Mouse (Mus musculus): ENCODE results near the gene Gabbr1. TPM values are rescaled to one million over a fixed set of nuclear protein-coding genes. Genes with fewer than 3 reads are reported as not detected.

The Gabbr1 gene
- polyA plus RNA-seq (2015; fragmentation: Nextera tagmentation; extraction: Ambion mirVana): 13.3 and 15.2 TPM in 2 replicates

DNA sequence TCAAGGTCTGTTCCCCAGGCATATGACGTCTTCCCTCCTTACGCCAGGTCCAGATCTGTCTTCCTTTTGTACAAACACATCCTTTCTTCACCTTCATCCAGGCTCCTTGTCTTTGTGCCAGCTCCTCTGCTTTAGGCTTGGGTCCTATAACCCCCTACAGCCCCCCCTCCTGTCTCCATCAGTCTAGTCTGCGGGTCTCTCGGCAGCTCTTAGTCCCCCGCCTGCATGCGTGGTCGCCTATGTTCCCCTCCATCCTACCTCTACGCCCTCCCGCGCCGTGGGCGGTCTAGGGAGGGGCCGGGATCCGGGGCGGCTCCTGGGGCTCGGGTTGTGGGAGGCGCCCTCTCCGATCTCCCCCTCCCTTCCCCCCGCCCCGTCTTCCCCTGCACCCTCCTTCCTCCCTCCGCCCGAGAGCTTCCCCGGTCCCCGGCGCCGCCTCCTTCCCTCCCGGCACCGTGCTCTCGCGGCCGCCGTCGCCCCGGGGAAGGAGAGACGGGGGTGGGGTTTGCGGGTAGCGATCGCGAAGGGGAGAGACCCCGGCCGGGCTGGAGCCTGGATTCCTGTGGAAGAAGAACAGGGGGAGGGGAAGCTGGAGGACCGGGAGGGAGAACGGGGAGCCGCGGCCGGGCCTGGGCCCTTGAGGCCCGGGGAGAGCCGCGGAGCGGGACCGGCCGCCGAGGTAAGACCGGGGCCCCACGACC, at the start of gene Gabbr1:
Gene Gabbr1 (plus strand): TSS at position 356 of the 701 bp plus-strand sequence.
- H3K4me2 ChIP-seq (replicated peaks): peak within 1 kb of the TSS; percentile 90
- H3K4me3 ChIP-seq: peak within 1 kb of the TSS; percentile 84
- ATAC-seq (ENCODE audit: low FRiP score, low read depth): peak; percentile 83
- WGBS: under 1% methylated on average over 44 of the region's 55 CpGs
- H3K4me1 ChIP-seq: peaks cover 35% of the 10 kb centered on the region
- no peaks in the 10 kb centered on the region for H3K9me3 ChIP-seq
- H3K27ac ChIP-seq: peak within 1 kb of the TSS; percentile 87
- peak within 1 kb of the TSS; percentile 94 for H3K9ac ChIP-seq
- H3K36me3 ChIP-seq: 0 out of 2 replicates have a peak, but pooled peaks cover 3% of the 10 kb centered on the region
- peaks cover 10% of the 10 kb centered on the region for H3K27me3 ChIP-seq

DNA sequence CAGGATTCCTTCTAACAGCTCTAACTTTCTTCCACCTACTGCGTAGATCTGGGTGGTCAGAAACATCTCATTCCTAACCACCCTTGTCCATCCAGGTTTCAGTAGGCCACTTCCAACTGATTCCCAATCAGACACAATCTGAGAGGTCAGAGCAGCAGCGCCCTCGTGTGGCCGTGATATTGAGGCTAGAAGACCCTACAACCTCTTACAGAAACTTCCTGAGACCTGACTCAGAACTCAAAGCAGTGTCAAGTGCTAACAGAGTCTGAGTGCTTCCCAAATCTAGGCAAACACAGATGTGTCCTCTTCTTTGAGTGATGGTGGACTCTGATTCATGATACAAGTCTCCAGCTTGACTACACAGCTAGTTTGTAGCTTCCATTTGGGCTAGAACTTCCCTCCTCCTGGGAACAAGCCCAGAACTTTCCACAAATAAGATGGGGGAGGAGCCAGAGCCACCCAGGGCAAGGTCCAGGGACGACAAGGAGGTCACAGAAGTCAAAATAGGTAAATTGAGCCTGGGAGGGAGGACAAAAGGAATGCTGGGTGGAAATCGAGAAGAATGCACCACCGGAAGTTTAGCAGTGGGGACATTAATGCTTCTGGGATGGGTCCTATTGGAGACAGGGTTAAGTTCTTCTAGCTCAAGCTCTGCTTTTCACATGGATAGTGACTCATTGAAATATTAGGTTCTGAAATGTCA, 48.6 kb upstream of the Gabbr1 start:
- no peak overlapping the region for H3K9ac ChIP-seq
- H3K36me3 ChIP-seq: no peaks in the 10 kb centered on the region
- no peaks in the 10 kb centered on the region for H3K27me3 ChIP-seq
- WGBS: 28% methylated on average over 7 of the region's 7 CpGs
- ATAC-seq (ENCODE audit: low FRiP score, low read depth): 0 out of 2 replicates have a peak, but pooled peaks have one; percentile 28
- H3K4me3 ChIP-seq: no peak overlapping the region
- H3K9me3 ChIP-seq: no peaks in the 10 kb centered on the region
- H3K4me1 ChIP-seq: peaks cover 3% of the 10 kb centered on the region; the same call in 1 of the 2 replicates
- H3K4me2 ChIP-seq (replicated peaks): no peak overlapping the region
- no peak overlapping the region for H3K27ac ChIP-seq

DNA sequence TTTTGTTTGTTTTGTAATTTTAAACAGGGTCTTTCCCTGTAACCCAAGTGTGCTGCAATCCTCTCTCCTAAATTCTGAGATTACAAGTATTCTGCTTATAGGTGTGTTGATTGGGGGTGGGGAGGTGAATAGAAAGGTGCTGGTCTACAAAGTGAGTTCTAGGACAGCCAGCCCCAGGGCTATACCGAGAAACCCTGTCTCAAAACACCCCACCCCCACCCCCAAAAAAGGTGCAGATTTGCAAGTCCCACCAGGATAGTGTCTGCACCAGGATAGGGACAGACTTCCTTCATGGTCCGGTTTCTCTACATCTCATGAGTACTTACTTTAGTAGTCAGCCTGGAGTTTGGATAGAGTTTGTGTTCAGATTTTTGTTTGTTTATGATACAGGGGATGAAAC, 47.3 kb upstream of the Gabbr1 start:
- H3K4me2 ChIP-seq (replicated peaks): no peak overlapping the region
- H3K9me3 ChIP-seq: no peaks in the 10 kb centered on the region
- no peak overlapping the region for H3K9ac ChIP-seq
- H3K27ac ChIP-seq: no peak overlapping the region
- H3K4me1 ChIP-seq: peaks cover 8% of the 10 kb centered on the region
- H3K4me3 ChIP-seq: no peak overlapping the region
- no peaks in the 10 kb centered on the region for H3K27me3 ChIP-seq
- no peaks in the 10 kb centered on the region for H3K36me3 ChIP-seq
- WGBS: 82% methylated on average over 2 of the region's 2 CpGs
- no peak for ATAC-seq (ENCODE audit: low FRiP score, low read depth)

DNA sequence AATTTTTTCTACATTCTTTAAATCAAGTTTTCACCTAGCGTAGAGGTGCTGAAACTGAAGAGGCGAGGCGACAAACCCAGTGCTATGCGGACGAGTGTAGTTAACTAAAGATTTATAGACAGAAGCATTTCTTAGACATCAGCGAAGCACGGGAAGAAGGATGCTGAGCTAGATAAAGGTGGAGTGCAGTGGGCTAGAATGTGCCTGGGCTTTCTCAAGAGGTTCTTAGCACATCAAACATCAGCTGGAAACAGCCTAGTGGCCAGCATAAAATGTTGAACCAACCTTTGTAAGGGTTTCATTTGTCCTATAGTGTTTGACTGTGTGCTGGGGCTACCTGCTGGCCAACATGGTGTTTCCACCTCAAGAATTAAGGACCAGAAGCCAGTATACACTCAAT, 44.9 kb upstream of the Gabbr1 start, which contains the start of gene Zfp57:
Gene Zfp57 (plus strand): TSS at position 301 of the 400 bp plus-strand sequence.
- WGBS: 91% methylated on average over 7 of the region's 7 CpGs
- Histone ChIP-seq H3K4me3 (peak within 1 kb of the TSS; percentile 81), H3K9me3 (no peaks in the 10 kb centered on the region), H3K27ac (no peak within 1 kb of the TSS; the same call in 1 of the 2 replicates), H3K4me1 (peaks cover 14% of the 10 kb centered on the region), H3K4me2 (replicated peaks) (peak within 1 kb of the TSS; percentile 78), H3K36me3 (peaks cover 9% of the 10 kb centered on the region), H3K27me3 (no peaks in the 10 kb centered on the region), H3K9ac (no peak within 1 kb of the TSS)
- no peak for ATAC-seq (ENCODE audit: low FRiP score, low read depth)

DNA sequence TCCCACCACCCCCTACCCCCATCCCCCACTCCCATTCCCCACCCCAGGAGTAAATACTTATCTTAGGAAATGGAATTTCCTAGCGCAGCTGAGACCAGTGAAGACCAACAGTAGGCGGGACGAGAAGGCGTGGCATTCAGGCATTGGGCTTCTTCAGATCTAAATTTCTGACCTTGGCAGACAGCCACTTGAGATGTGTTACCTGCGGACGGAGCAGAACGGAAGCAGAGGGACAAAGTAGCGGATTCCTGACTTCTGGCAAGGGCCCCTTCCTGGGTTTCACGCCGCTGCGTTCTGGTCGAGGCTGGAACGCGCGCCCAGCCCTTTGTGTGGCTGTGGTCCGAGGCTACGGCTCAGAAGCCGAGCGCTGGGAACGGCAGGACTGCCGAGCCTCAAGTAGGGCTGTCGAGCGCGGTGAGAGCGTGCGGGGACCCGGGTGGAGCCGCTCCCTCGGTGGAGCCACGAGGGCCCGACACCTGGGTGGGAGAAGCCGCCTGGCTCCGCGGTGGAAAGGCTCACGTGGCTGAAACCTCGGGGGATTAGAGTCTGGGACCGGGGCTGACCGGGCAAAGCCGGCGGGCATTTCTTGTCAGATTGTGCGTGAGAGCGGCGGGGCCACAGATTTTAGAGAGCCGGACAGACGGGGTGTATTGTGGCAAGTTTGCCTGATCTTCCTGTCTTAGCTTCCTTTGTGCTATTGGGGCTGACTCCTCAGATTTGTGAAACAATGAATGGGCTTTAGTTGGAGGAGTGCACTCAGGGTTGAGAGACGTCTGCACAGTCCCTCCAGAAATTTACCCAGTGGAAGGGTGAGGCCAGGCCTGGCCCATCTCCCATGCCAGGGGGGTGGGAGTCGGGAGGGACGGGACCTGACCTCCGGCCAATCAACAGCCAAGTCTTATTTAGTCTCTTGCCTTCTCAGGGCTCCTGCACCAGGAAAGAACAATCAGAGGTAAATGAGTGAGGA, 43.1 kb upstream of the Gabbr1 start:
- Histone ChIP-seq H3K9me3 (no peaks in the 10 kb centered on the region), H3K4me2 (replicated peaks) (peak overlapping the region; percentile 78), H3K4me1 (peaks cover 14% of the 10 kb centered on the region), H3K27ac (peak overlapping the region; percentile 94), H3K9ac (peak overlapping the region; percentile 95), H3K4me3 (peak overlapping the region; percentile 81), H3K27me3 (no peaks in the 10 kb centered on the region), H3K36me3 (peaks cover 26% of the 10 kb centered on the region)
- peak; percentile 92 for ATAC-seq (ENCODE audit: low FRiP score, low read depth)
- under 1% methylated on average over 49 of the region's 49 CpGs for WGBS

DNA sequence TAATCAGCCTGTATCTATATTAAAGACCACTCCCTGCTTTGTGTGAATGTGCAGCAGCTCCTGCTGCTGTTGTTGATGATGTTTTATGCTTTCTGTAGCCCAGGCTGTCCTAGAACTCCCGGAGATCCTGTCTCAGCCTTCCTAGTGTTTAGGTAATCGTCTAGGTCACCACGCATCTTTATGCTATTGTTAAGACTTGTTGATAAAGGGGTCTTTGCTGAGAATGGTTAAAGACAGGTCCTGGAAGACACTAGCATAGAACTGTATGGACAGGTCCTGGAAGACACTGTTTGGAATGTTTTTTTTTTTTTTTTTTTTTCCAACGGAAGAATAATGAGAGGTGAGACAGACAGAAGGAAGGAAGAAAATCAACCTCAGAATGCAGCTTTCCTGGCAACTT, 42.4 kb upstream of the Gabbr1 start:
- no peak for ATAC-seq (ENCODE audit: low FRiP score, low read depth)
- Histone ChIP-seq H3K27ac (peak overlapping the region; percentile 94; the same call in 1 of the 2 replicates), H3K9ac (peak overlapping the region; percentile 95), H3K4me1 (peaks cover 14% of the 10 kb centered on the region), H3K4me3 (peak overlapping the region; percentile 81), H3K36me3 (peaks cover 33% of the 10 kb centered on the region), H3K4me2 (replicated peaks) (peak overlapping the region; percentile 78), H3K27me3 (no peaks in the 10 kb centered on the region), H3K9me3 (no peaks in the 10 kb centered on the region)
- WGBS: 47% methylated on average over 4 of the region's 4 CpGs

DNA sequence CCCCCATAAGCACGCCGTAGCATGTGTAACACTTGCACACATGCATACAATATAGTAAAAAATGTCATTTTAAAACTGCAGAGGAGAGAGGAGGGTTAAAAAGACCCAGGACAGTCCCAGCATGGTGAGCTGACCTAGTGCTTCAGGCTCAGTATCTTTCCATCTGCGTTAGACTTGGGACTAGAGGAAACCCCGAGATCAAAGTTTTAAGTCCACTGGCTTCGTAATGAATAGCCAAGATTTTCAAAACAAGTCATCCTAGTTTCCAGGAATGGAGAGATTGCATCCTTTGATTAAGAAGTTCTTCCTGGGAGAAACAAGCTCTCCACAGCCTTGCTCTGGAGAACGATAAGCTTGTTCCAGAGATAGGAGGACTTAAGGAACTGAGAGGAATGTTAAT, 37.6 kb upstream of the Gabbr1 start:
- H3K9ac ChIP-seq: no peak overlapping the region
- no peak overlapping the region for H3K4me3 ChIP-seq
- H3K27me3 ChIP-seq: no peaks in the 10 kb centered on the region
- 93% methylated on average over 6 of the region's 6 CpGs for WGBS
- no peak overlapping the region for H3K27ac ChIP-seq
- ATAC-seq (ENCODE audit: low FRiP score, low read depth): no peak
- H3K4me2 ChIP-seq (replicated peaks): no peak overlapping the region
- peaks cover 10% of the 10 kb centered on the region for H3K4me1 ChIP-seq
- H3K9me3 ChIP-seq: no peaks in the 10 kb centered on the region
- H3K36me3 ChIP-seq: peaks cover 70% of the 10 kb centered on the region

DNA sequence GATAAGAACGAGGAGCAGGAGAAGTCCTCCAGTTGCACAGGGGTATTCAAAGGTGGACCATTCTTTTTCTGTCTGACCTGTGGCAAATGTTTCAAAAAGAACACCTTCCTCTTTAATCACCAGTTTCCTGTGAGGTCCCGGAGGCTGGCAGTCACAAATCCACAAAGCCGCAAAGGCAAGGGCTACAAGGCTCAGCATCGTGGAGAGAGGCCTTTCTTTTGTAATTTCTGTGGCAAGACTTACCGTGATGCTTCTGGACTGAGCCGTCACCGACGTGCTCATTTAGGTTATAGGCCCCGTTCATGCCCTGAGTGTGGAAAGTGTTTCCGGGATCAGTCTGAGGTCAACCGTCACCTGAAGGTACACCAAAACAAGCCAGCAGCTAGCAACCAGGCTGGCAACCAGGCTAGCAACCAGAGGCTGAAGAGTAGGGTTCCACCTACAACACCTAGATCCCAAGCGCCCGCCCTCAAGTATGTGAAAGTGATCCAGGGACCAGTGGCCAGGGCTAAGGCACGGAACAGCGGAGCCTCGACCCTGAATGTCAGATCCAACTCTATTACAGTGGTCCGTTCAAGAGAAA, 36.2 kb upstream of the Gabbr1 start:
- Histone ChIP-seq H3K4me3 (no peak overlapping the region), H3K36me3 (peaks cover 70% of the 10 kb centered on the region), H3K4me1 (no peaks in the 10 kb centered on the region)

DNA sequence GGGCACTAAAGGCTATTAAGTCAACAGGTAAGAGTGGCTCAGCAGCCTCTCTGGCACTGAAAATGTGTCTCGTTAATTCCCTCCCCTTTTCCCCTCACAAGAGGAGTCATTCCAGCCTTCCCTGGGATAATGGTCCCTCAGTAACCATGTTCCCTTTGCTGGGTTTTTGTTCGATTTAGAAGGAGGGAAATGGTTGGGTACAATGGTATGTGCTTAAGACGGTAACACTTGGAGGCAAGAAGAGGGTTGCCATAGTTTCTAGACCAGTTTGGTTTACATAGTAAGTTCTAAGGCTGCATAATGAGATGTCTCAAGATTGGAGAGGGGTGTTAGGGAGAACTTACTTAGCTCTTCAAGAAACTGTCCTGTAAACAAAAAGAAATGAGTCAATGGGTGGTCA, 34.0 kb upstream of the Gabbr1 start:
- no peak for ATAC-seq (ENCODE audit: low FRiP score, low read depth)
- Histone ChIP-seq H3K4me3 (no peak overlapping the region), H3K27me3 (no peaks in the 10 kb centered on the region), H3K9ac (no peak overlapping the region), H3K36me3 (peaks cover 54% of the 10 kb centered on the region), H3K9me3 (no peaks in the 10 kb centered on the region), H3K4me1 (no peaks in the 10 kb centered on the region), H3K27ac (no peak overlapping the region), H3K4me2 (replicated peaks) (no peak overlapping the region)
- 85% methylated on average over 3 of the region's 3 CpGs for WGBS

More for the DNA sequence above, 36.2 kb upstream of the Gabbr1 start:
- H3K27ac ChIP-seq: no peak overlapping the region
- WGBS: 93% methylated on average over 17 of the region's 17 CpGs
- no peak overlapping the region for H3K9ac ChIP-seq
- no peaks in the 10 kb centered on the region for H3K9me3 ChIP-seq
- H3K4me2 ChIP-seq (replicated peaks): no peak overlapping the region
- ATAC-seq (ENCODE audit: low FRiP score, low read depth): no peak
- no peaks in the 10 kb centered on the region for H3K27me3 ChIP-seq

DNA sequence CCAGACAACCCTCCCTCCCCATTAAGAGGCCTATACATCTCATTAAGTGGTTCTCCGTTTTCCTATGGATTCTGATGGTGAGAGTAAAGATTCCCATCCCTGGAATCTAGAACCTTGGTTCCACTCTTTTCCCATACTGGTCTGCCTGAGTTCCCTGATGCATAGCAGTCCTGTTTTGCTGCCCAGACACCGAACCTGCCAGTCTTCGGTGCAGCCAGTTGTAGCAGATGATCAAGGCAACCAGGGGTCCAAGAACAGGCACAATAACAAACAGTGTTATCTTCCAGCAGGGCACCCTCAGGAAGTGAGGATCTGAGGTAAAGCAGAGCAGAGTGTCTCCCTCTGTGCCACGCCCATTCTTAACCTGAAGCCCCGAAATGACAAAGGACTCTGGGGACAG, 33.6 kb upstream of the Gabbr1 start:
- Histone ChIP-seq H3K27me3 (no peaks in the 10 kb centered on the region), H3K9me3 (no peaks in the 10 kb centered on the region), H3K9ac (no peak overlapping the region), H3K4me1 (no peaks in the 10 kb centered on the region), H3K36me3 (peaks cover 50% of the 10 kb centered on the region), H3K4me2 (replicated peaks) (no peak overlapping the region), H3K27ac (no peak overlapping the region), H3K4me3 (no peak overlapping the region)
- 73% methylated on average over 5 of the region's 5 CpGs for WGBS
- ATAC-seq (ENCODE audit: low FRiP score, low read depth): no peak

DNA sequence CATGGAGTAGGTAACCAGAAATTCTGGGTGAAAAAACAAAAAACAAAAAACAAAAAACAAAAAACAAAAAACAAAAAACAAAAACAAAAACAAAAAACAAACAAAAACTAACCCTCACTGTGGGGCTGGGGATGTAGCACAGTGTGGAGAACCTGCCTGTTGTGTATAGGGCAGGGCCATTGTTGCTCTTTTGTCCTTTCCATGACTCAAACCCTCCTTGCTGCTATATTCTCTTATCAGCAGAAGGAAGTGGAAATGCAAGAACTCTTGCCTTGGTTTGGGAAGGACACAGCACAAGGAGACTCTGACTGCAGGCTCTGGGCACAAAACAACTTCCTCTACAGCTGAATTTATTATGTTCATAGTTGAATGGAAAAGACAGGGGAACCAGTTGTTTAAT, 29.4 kb upstream of the Gabbr1 start:
- no peaks in the 10 kb centered on the region for H3K4me1 ChIP-seq
- no peak overlapping the region for H3K9ac ChIP-seq
- ATAC-seq (ENCODE audit: low FRiP score, low read depth): no peak
- no peaks in the 10 kb centered on the region for H3K27me3 ChIP-seq
- no peak overlapping the region for H3K27ac ChIP-seq
- H3K4me3 ChIP-seq: no peak overlapping the region
- no peak overlapping the region for H3K4me2 ChIP-seq (replicated peaks)
- peaks cover 8% of the 10 kb centered on the region for H3K36me3 ChIP-seq
- H3K9me3 ChIP-seq: no peaks in the 10 kb centered on the region
